Mouse (Mus musculus): ENCODE results near the gene 1700013G24Rik. TPM values are rescaled to one million over a fixed set of nuclear protein-coding genes. Genes with fewer than 3 reads are reported as not detected.
"Not testable (repeated sequence)": the region's sequence is repeated elsewhere in the genome, so short reads cannot be mapped to it uniquely, and the experiment has no call there.

Gene 1700013G24Rik
- 0.04 TPM in 1 of 2 replicates, not detected in the other for polyA plus RNA-seq (2012)

- Histone ChIP-seq H3K4me1 (ENCODE audit: control insufficient read depth) (peaks cover 35% of the 10 kb centered on the region), H3K4me3 (replicated peaks) (no peak within 1 kb of the TSS), H3K27me3 (ENCODE audit: control insufficient read depth) (no peaks in the 10 kb centered on the region), H3K9me3 (ENCODE audit: control insufficient read depth, low read length) (no peaks in the 10 kb centered on the region), H3K36me3 (ENCODE audit: control insufficient read depth) (no peaks in the 10 kb centered on the region)
- no peak for TF ChIP-seq TAL1 (IDR thresholded peaks at IDR 0.05; ENCODE audit: low read length)
- no peak for TF ChIP-seq GATA1 (IDR thresholded peaks at IDR 0.05; ENCODE audit: low read length)
Observed at GRCm38 (mm10) chr4:137453234-137453767, at the start of gene 1700013G24Rik. 1700013G24Rik (plus strand) TSS chr4:137453284.

- no peaks in the 10 kb centered on the region for H3K36me3 ChIP-seq (ENCODE audit: control insufficient read depth)
- no peak for TF ChIP-seq GATA1 (IDR thresholded peaks at IDR 0.05; ENCODE audit: low read length)
- TF ChIP-seq TAL1 (IDR thresholded peaks at IDR 0.05; ENCODE audit: low read length), result no peak
- H3K4me1 ChIP-seq (ENCODE audit: control insufficient read depth), result no peaks in the 10 kb centered on the region
- no peaks in the 10 kb centered on the region for H3K27me3 ChIP-seq (ENCODE audit: control insufficient read depth)
- no peaks in the 10 kb centered on the region for H3K9me3 ChIP-seq (ENCODE audit: control insufficient read depth, low read length)
- no peak overlapping the region for H3K4me3 ChIP-seq (replicated peaks)
Observed at GRCm38 (mm10) chr4:137405571-137405970, 47.5 kb upstream of the 1700013G24Rik start.

GRCm38 (mm10) chr4:137409691-137410090, 43.4 kb upstream of the 1700013G24Rik start, which contains the start of gene Cela3a:
Cela3a (minus strand) TSS chr4:137409791.
- H3K9me3 ChIP-seq (ENCODE audit: control insufficient read depth, low read length), result no peaks in the 10 kb centered on the region
- no peaks in the 10 kb centered on the region for H3K27me3 ChIP-seq (ENCODE audit: control insufficient read depth)
- no peaks in the 10 kb centered on the region for H3K36me3 ChIP-seq (ENCODE audit: control insufficient read depth)
- no peaks in the 10 kb centered on the region for H3K4me1 ChIP-seq (ENCODE audit: control insufficient read depth)
- no peak within 1 kb of the TSS for H3K4me3 ChIP-seq (replicated peaks)
- no peak for TF ChIP-seq GATA1 (IDR thresholded peaks at IDR 0.05; ENCODE audit: low read length)
- no peak for TF ChIP-seq TAL1 (IDR thresholded peaks at IDR 0.05; ENCODE audit: low read length)

- H3K4me1 ChIP-seq (ENCODE audit: control insufficient read depth); H3K27me3 ChIP-seq (ENCODE audit: control insufficient read depth); H3K4me3 ChIP-seq (replicated peaks); H3K9me3 ChIP-seq (ENCODE audit: control insufficient read depth, low read length); H3K36me3 ChIP-seq (ENCODE audit: control insufficient read depth): not testable (repeated sequence)
Observed at GRCm38 (mm10) chr4:137412185-137412709, 40.8 kb upstream of the 1700013G24Rik start.

GRCm38 (mm10) chr4:137414936-137415335, 38.1 kb upstream of the 1700013G24Rik start:
- Histone ChIP-seq H3K4me3 (replicated peaks) (no peak overlapping the region), H3K4me1 (ENCODE audit: control insufficient read depth) (no peaks in the 10 kb centered on the region; the same call in 1 of the 2 replicates), H3K9me3 (ENCODE audit: control insufficient read depth, low read length) (no peaks in the 10 kb centered on the region), H3K36me3 (ENCODE audit: control insufficient read depth) (no peaks in the 10 kb centered on the region), H3K27me3 (ENCODE audit: control insufficient read depth) (no peaks in the 10 kb centered on the region)
- TF ChIP-seq GATA1 (IDR thresholded peaks at IDR 0.05; ENCODE audit: low read length) (no peak), TAL1 (IDR thresholded peaks at IDR 0.05; ENCODE audit: low read length) (no peak)

GRCm38 (mm10) chr4:137417712-137418564, 35.1 kb upstream of the 1700013G24Rik start:
- no peaks in the 10 kb centered on the region; the same call in 1 of the 2 replicates for H3K4me1 ChIP-seq (ENCODE audit: control insufficient read depth)
- TF ChIP-seq GATA1 (IDR thresholded peaks at IDR 0.05; ENCODE audit: low read length) (no peak), TAL1 (IDR thresholded peaks at IDR 0.05; ENCODE audit: low read length) (no peak)
- no peaks in the 10 kb centered on the region for H3K9me3 ChIP-seq (ENCODE audit: control insufficient read depth, low read length)
- no peaks in the 10 kb centered on the region for H3K27me3 ChIP-seq (ENCODE audit: control insufficient read depth)
- H3K4me3 ChIP-seq (replicated peaks), result no peak overlapping the region
- no peaks in the 10 kb centered on the region for H3K36me3 ChIP-seq (ENCODE audit: control insufficient read depth)

GRCm38 (mm10) chr4:137430502-137430901, 22.6 kb upstream of the 1700013G24Rik start, which contains the start of gene Cela3b:
Cela3b (minus strand) TSS chr4:137430540.
- H3K36me3 ChIP-seq (ENCODE audit: control insufficient read depth), result no peaks in the 10 kb centered on the region
- H3K27me3 ChIP-seq (ENCODE audit: control insufficient read depth), result no peaks in the 10 kb centered on the region
- TF ChIP-seq TAL1 (IDR thresholded peaks at IDR 0.05; ENCODE audit: low read length) (no peak), GATA1 (IDR thresholded peaks at IDR 0.05; ENCODE audit: low read length) (no peak)
- peaks cover 4% of the 10 kb centered on the region for H3K4me1 ChIP-seq (ENCODE audit: control insufficient read depth)
- H3K9me3 ChIP-seq (ENCODE audit: control insufficient read depth, low read length), result no peaks in the 10 kb centered on the region
- H3K4me3 ChIP-seq (replicated peaks), result no peak within 1 kb of the TSS

GRCm38 (mm10) chr4:137432700-137433550, 20.2 kb upstream of the 1700013G24Rik start:
- H3K27me3 ChIP-seq (ENCODE audit: control insufficient read depth); H3K36me3 ChIP-seq (ENCODE audit: control insufficient read depth); H3K4me3 ChIP-seq (replicated peaks); H3K9me3 ChIP-seq (ENCODE audit: control insufficient read depth, low read length): not testable (repeated sequence)
- peaks cover 11% of the 10 kb centered on the region for H3K4me1 ChIP-seq (ENCODE audit: control insufficient read depth)

Measured in erythroblast, embryonic 14.5 days (primary cell).